Mouse (Mus musculus): ENCODE data around the gene Aff1.

DNA sequence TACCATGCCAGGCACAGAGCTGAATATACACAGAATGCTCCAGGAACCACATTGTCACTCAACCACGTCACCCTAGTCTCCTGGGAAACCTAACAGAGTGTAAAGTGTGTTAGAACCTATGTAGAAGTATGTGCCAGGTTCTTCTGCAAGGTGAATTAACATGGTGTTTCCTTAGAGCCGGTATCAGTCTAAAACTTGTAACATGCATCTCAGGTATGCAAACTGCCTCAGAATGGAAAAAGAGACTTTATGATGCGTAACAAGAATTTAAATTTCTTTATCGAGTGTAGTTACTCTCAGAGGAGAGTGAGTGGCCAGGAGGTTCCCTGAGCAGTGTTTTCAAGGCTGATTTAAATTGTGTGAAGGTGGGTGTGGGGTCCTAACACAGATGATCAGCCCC is 85.3 kb downstream of the Aff1 start:
- no peak for TF ChIP-seq POLR2A (IDR thresholded peaks at IDR 0.05; ENCODE audit: low read depth, low read length)
- TF ChIP-seq CTCF (IDR thresholded peaks at IDR 0.05; ENCODE audit: extremely low read depth, insufficient read depth, insufficient read length, insufficient replicate concordance): no peak

Data from spleen, adult 2 months (tissue).